Mouse (Mus musculus) heart, adult 10 weeks (tissue): Measurements from ENCODE around the gene Opn4. TPM values are rescaled to one million over a fixed set of nuclear protein-coding genes. Genes with fewer than 3 reads are reported as not detected.

ENCODE experiments used
- polyA plus RNA-seq: library from polyadenylated mRNA; stranded (reverse); fragments of 350-450 nt; fragmentation: Illumina TruSeq; extraction: RNeasy Lipid Tissue Mini Kit (QIAGEN cat#74804); gene quantifications from one replicate; pipeline ENCODE4 v1.2.3, GENCODE M21; 2014; ENCODE audit warnings: low read depth, low replicate concordance

Gene Opn4
- polyA plus RNA-seq, result 5.7 TPM

DNA sequence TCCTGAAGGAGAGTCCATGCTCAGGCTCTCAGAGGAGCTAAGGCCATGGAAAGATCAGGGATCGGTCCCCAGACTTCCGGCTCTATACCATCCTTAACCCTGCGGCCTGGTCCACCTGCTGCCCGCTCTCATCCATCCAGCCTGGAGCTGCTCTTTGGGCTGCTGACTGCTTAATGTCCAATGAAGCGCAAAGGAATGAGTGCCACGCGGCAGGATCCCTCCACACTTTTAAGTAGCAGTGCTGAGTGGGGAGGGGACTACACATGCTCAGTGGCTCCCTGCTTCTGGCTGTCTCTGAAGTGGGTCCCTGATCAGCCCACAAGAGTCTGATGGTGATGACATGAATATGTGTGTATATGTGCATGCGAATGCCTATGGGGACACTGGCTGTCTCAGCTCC is at the start of gene Opn4:
Gene Opn4, minus strand, starts transcription at position 202 of the 400 bp plus-strand sequence.

DNA sequence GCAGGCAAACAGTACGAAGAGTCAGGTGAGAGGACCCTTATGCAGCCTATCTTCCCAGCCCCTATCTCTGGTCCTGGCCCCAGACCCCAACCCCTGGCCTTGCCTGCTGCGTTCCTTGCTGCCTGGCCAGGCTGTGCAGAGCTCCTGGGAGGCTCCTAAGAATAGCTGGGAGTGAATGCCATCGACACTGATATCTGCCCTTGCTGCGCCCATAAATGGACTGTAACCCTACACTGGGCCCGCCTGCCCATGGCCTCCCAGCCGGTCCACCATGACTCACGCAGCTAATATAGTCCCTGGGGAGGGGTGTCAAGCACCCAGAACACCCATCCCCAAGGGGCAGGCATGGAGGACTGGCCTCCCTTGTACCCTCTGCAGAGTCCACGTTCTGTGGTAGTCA is 11.4 kb downstream of the Opn4 start, which contains the start of gene Ldb3:
Gene Ldb3, minus strand, starts transcription at position 185 of the 400 bp plus-strand sequence.

Other genes with a start within 250 kb of the Opn4 start
- gene Fam25c, start 244.7 kb downstream of the Opn4 start, polyA plus RNA-seq, result not detected
- gene Sncg, start 225.4 kb downstream of the Opn4 start, polyA plus RNA-seq, result 21.1 TPM
- gene Mmrn2, start 224.7 kb downstream of the Opn4 start, polyA plus RNA-seq, result 23.2 TPM
- 52.6 TPM for gene Bmpr1a, start 96.8 kb downstream of the Opn4 start, polyA plus RNA-seq
- not detected for gene 9230112D13Rik, start 77.3 kb downstream of the Opn4 start, polyA plus RNA-seq
- gene Ldb3, start 11.5 kb downstream of the Opn4 start, polyA plus RNA-seq, result 946 TPM
- 26.2 TPM for gene Wapl, start 73.8 kb upstream of the Opn4 start, polyA plus RNA-seq
- not detected for gene Grid1, start 220.0 kb upstream of the Opn4 start, polyA plus RNA-seq